Mouse (Mus musculus) CD4-positive helper T cell, adult 2 months (primary cell): Measurements from ENCODE around the gene Gm20867.
"Not testable (repeated sequence)": the region's sequence is repeated elsewhere in the genome, so short reads cannot be mapped to it uniquely, and the experiment has no call there.

ENCODE experiments used
- DNase-seq: peaks from one replicate; pipeline ENCODE4 v3.0.0-alpha.2; 2012; ENCODE audit warnings: low read depth, missing footprints, low spot score

Gene Gm20867

DNA sequence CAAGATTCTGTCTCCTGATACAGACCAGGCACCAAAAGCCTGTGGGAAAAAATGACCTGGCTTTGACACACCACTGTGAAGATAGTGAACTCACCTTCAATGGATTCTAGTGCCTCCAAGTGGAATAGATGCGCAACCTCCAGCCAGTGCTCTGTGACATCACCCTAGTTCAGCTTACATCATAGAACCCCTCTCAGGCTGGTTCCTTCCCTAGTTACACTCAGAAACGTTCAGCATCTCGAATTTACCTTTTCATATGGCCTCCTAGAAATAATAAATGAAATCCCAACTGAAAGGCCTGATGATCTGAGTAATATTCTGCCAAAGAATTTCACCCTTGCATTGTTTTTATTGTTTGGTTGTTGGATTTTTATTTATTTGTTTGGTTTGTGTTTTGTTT, at the start of gene Gm20867:
Gm20867 (minus strand) TSS at position 101 of the 400 bp plus-strand sequence.
- DNase-seq: not testable (repeated sequence)
